Mouse (Mus musculus) embryonic facial prominence, embryonic 11.5 days (tissue): Measurements from ENCODE around the gene Tent2. TPM values are rescaled to one million over a fixed set of nuclear protein-coding genes. Genes with fewer than 3 reads are reported as not detected.

Experiments used
- ATAC-seq: fragments of 200-750 bp; cut with Nextera tagmentation; replicated peaks from 2 replicates; pipeline ENCODE4 v1.8.0; 2017; ENCODE audit warnings: low read depth; ENCODE audit not compliant: insufficient number of reproducible peaks, low FRiP score, low TSS enrichment
- DNase-seq: peaks from one replicate; pipeline ENCODE4 v3.0.0-alpha.2; 2015; ENCODE audit warnings: low spot score
- H3K27ac ChIP-seq: fragments of 300-500 bp; sonication (generic); replicated peaks from 2 replicates; pipeline ENCODE4 v1.5.1; 2014; ENCODE audit warnings: mild to moderate bottlenecking, low read depth, low read length, control low read depth
- H3K27me3 ChIP-seq: fragments of 300-500 bp; sonication (generic); 2 replicates; pipeline ENCODE4 v1.6.1; 2014; ENCODE audit warnings: mild to moderate bottlenecking, low read length, moderate library complexity, mixed read lengths; ENCODE audit not compliant: control insufficient read depth, insufficient read depth
- H3K36me3 ChIP-seq: fragments of 300-500 bp; sonication (generic); replicated peaks from 2 replicates; pipeline ENCODE4 v1.6.1; 2014; ENCODE audit warnings: low read depth, mild to moderate bottlenecking, low read length, moderate library complexity, mixed read lengths; ENCODE audit not compliant: control insufficient read depth, insufficient read depth
- H3K4me1 ChIP-seq: fragments of 300-500 bp; sonication (generic); 2 replicates; pipeline ENCODE4 v1.6.1; 2014; ENCODE audit warnings: low read length, mixed read lengths; ENCODE audit not compliant: control insufficient read depth, insufficient read depth
- H3K4me2 ChIP-seq: fragments of 300-500 bp; sonication (generic); 2 replicates; pipeline ENCODE4 v1.6.1; 2014; ENCODE audit warnings: low read depth, mild to moderate bottlenecking, control low read depth, low read length, moderate library complexity
- H3K4me3 ChIP-seq: fragments of 300-500 bp; sonication (generic); 2 replicates; pipeline ENCODE4 v1.5.1; 2014; ENCODE audit warnings: low read depth, low read length, control low read depth
- H3K9ac ChIP-seq: fragments of 300-500 bp; sonication (generic); replicated peaks from 2 replicates; pipeline ENCODE4 v1.6.1; 2014; ENCODE audit warnings: mild to moderate bottlenecking, control low read depth, low read length
- H3K9me3 ChIP-seq: fragments of 300-500 bp; sonication (generic); replicated peaks from 2 replicates; pipeline ENCODE4 v1.6.1; 2016; ENCODE audit warnings: mild to moderate bottlenecking, low read length, inconsistent platforms, mixed read lengths; ENCODE audit not compliant: control insufficient read depth
- WGBS: fragments of 180-500 bp; shearing (Covaris S2); extraction: QIAGEN DNeasy Blood & Tissue Kit; methylation state at CpG from one replicate; pipeline ENCODE4 v1.1.7; 2014; 5-methylcytosine and 5-hydroxymethylcytosine counted together
- polyA plus RNA-seq: library from polyadenylated mRNA; unstranded; fragments of >200 nt; fragmentation: Nextera tagmentation; extraction: Ambion mirVana; gene quantifications from 2 replicates; pipeline ENCODE4 v1.2.1, GENCODE M21; 2014

The Tent2 gene
- polyA plus RNA-seq, 1 experiment from 2014 or later: 96.3 TPM

- no peak overlapping the region for H3K27ac ChIP-seq
- H3K36me3 ChIP-seq: no peaks in the 10 kb centered on the region; the same call in none of the 2 replicates
- H3K27me3 ChIP-seq: no peaks in the 10 kb centered on the region
- DNase-seq (no peak), ATAC-seq (no peak)
- no peak overlapping the region for H3K4me2 ChIP-seq
- H3K9me3 ChIP-seq: no peaks in the 10 kb centered on the region
- no peak overlapping the region for H3K9ac ChIP-seq
- no peak overlapping the region for H3K4me3 ChIP-seq
- no peaks in the 10 kb centered on the region for H3K4me1 ChIP-seq
Measured at GRCm38 (mm10) chr13:93177571-93177970, 14.6 kb downstream of the Tent2 start.

GRCm38 (mm10) chr13:93163303-93163702 is 28.9 kb downstream of the Tent2 start:
- no peak for ATAC-seq
- 90% methylated on average over 4 of the region's 4 CpGs for WGBS
- Histone ChIP-seq H3K36me3 (peaks cover 3% of the 10 kb centered on the region; the same call in 1 of the 2 replicates), H3K27ac (no peak overlapping the region), H3K4me2 (no peak overlapping the region), H3K4me3 (no peak overlapping the region), H3K9ac (no peak overlapping the region), H3K27me3 (no peaks in the 10 kb centered on the region), H3K4me1 (no peaks in the 10 kb centered on the region), H3K9me3 (no peaks in the 10 kb centered on the region)
- DNase-seq: no peak

- no peak overlapping the region for H3K4me3 ChIP-seq
- H3K4me1 ChIP-seq: no peaks in the 10 kb centered on the region
- no peak overlapping the region for H3K9ac ChIP-seq
- DNase-seq (no peak), ATAC-seq (no peak)
- no peak overlapping the region for H3K4me2 ChIP-seq
- H3K27ac ChIP-seq: no peak overlapping the region
- no peaks in the 10 kb centered on the region for H3K27me3 ChIP-seq
- H3K36me3 ChIP-seq: peaks cover 3% of the 10 kb centered on the region; the same call in 1 of the 2 replicates
- no peaks in the 10 kb centered on the region for H3K9me3 ChIP-seq
Measured at GRCm38 (mm10) chr13:93162456-93162855, 29.7 kb downstream of the Tent2 start.

GRCm38 (mm10) chr13:93158261-93158660 is 33.9 kb downstream of the Tent2 start:
- DNase-seq (no peak), ATAC-seq (no peak)
- Histone ChIP-seq H3K27me3 (no peaks in the 10 kb centered on the region), H3K27ac (no peak overlapping the region), H3K4me2 (no peak overlapping the region), H3K4me3 (no peak overlapping the region), H3K9me3 (no peaks in the 10 kb centered on the region), H3K9ac (no peak overlapping the region), H3K4me1 (no peaks in the 10 kb centered on the region), H3K36me3 (peaks cover 3% of the 10 kb centered on the region; the same call in 1 of the 2 replicates)
- WGBS: 93% methylated on average over 6 of the region's 6 CpGs

- no peak for DNase-seq
- ATAC-seq: no peak
- H3K36me3 ChIP-seq: peaks cover 3% of the 10 kb centered on the region; the same call in 1 of the 2 replicates
- H3K4me3 ChIP-seq: no peak overlapping the region
- H3K9me3 ChIP-seq: no peaks in the 10 kb centered on the region
- WGBS: 91% methylated on average over 1 of the region's 1 CpGs
- no peaks in the 10 kb centered on the region for H3K27me3 ChIP-seq
- H3K4me2 ChIP-seq: no peak overlapping the region
- no peak overlapping the region for H3K27ac ChIP-seq
- no peaks in the 10 kb centered on the region for H3K4me1 ChIP-seq
- no peak overlapping the region for H3K9ac ChIP-seq
Measured at GRCm38 (mm10) chr13:93153280-93153679, 38.9 kb downstream of the Tent2 start.

- H3K9me3 ChIP-seq: no peaks in the 10 kb centered on the region
- H3K27ac ChIP-seq: no peak within 1 kb of the TSS
- ATAC-seq (peak; percentile 88), DNase-seq (peak; percentile 66)
- H3K4me1 ChIP-seq: no peaks in the 10 kb centered on the region; the same call in 1 of the 2 replicates
- H3K36me3 ChIP-seq: no peaks in the 10 kb centered on the region
- H3K4me3 ChIP-seq: peak within 1 kb of the TSS; percentile 43
- H3K4me2 ChIP-seq: peak within 1 kb of the TSS; percentile 95
- H3K27me3 ChIP-seq: no peaks in the 10 kb centered on the region
- WGBS: under 1% methylated on average over 42 of the region's 45 CpGs
- peak within 1 kb of the TSS; percentile 68 for H3K9ac ChIP-seq
Measured at GRCm38 (mm10) chr13:93144336-93145167, 47.6 kb downstream of the Tent2 start, which contains the start of gene Cmya5. Gene Cmya5, minus strand, starts transcription at chr13:93144724.

GRCm38 (mm10) chr13:93143819-93144283 is 48.3 kb downstream of the Tent2 start:
- Histone ChIP-seq H3K4me1 (no peaks in the 10 kb centered on the region; the same call in 1 of the 2 replicates), H3K27me3 (no peaks in the 10 kb centered on the region), H3K4me3 (peak overlapping the region; percentile 43), H3K9ac (peak overlapping the region; percentile 68), H3K9me3 (no peaks in the 10 kb centered on the region), H3K27ac (no peak overlapping the region), H3K4me2 (peak overlapping the region; percentile 95), H3K36me3 (no peaks in the 10 kb centered on the region)
- DNase-seq (no peak), ATAC-seq (peak; percentile 14; the same call in 1 of the 2 replicates)
- WGBS: 24% methylated on average over 10 of the region's 11 CpGs

GRCm38 (mm10) chr13:93141184-93141583 is 51.0 kb downstream of the Tent2 start:
- Histone ChIP-seq H3K4me1 (no peaks in the 10 kb centered on the region; the same call in 1 of the 2 replicates), H3K27me3 (no peaks in the 10 kb centered on the region), H3K36me3 (no peaks in the 10 kb centered on the region), H3K9ac (no peak overlapping the region), H3K4me3 (no peak overlapping the region), H3K4me2 (no peak overlapping the region), H3K9me3 (no peaks in the 10 kb centered on the region), H3K27ac (no peak overlapping the region)
- no peak for DNase-seq
- WGBS: 92% methylated on average over 6 of the region's 6 CpGs
- no peak for ATAC-seq
